Mouse (Mus musculus): Measurements from ENCODE around the gene Golga4.

- TF ChIP-seq CEBPB (IDR thresholded peaks at IDR 0.05; ENCODE audit: insufficient read depth, poor library complexity, severe bottlenecking) (no peak), POLR2A (IDR thresholded peaks at IDR 0.05; ENCODE audit: insufficient read length, low read depth) (no peak), USF1 (IDR thresholded peaks at IDR 0.05; ENCODE audit: low read depth) (no peak)
Observed at GRCm38 (mm10) chr9:118500963-118501362, 5.1 kb upstream of the Golga4 start.
